Mouse (Mus musculus): ENCODE data around the gene Fam53b.

DNA sequence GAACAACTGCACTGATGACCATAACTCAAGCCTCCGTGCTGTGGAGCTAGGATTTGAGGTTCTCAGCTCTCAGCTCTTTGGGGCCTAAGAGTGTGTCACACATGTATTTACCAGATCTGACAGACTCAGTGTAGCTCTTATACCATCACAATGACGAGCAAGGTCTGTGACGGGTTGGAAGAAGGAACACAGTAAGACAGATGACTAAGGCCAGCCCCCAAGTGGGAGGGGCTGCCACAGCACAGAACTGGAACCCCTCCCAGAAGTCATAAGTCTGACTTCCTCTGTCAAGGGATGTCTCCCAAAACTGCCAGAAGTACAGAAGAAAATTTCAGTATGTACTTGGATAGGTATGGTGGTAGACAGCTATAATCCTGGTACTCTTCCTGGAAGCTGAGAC, 9.7 kb downstream of the Fam53b start:
- TF ChIP-seq GATA1 (IDR thresholded peaks at IDR 0.05; ENCODE audit: borderline replicate concordance, low read length) (no peak), FLI1 (IDR thresholded peaks at IDR 0.05; ENCODE audit: low read length) (no peak)

Data from megakaryocyte, embryonic 14.5 days (primary cell).